Mouse (Mus musculus) lung, adult 2 months (tissue): ENCODE results near the gene Mon1a. TPM values are rescaled to one million over a fixed set of nuclear protein-coding genes. Genes with fewer than 3 reads are reported as not detected.
A peak's percentile ranks its signal among the peaks of the same experiment; 100 is the strongest.

Experiments
- DNase-seq: peaks from one replicate; pipeline ENCODE4 v3.0.0; 2022
- H3K4me1 ChIP-seq: fragments of 200-500 bp; 2 replicates; pipeline ENCODE4 v1.6.1; 2011; ENCODE audit warnings: low read length; ENCODE audit not compliant: control insufficient read depth, insufficient read depth
- H3K4me3 ChIP-seq: fragments of 200-500 bp; replicated peaks from 2 replicates; pipeline ENCODE3; 2011; ENCODE audit warnings: low read depth, mild to moderate bottlenecking, control low read depth, low read length; ENCODE audit errors: extremely low read depth
- CTCF ChIP-seq: fragments of 200-500 bp; IDR thresholded peaks from 2 replicates; pipeline ENCODE4 v1.5.1; 2011; ENCODE audit warnings: mild to moderate bottlenecking, low read length, control low read depth; ENCODE audit not compliant: insufficient read depth
- POLR2A ChIP-seq: fragments of 200-500 bp; IDR thresholded peaks from 2 replicates; pipeline ENCODE4 v1.6.1; 2011; ENCODE audit warnings: low read depth, mild to moderate bottlenecking, control low read depth, low read length, borderline replicate concordance; ENCODE audit errors: extremely low read depth
- WGBS: fragments of 180-500 bp; shearing (Covaris S2); methylation state at CpG from one replicate; pipeline ENCODE4 v1.1.7; 2018; 5-methylcytosine and 5-hydroxymethylcytosine counted together
- polyA plus RNA-seq: library from polyadenylated mRNA; depleted of rRNA; stranded (reverse); fragments of >200 nt; gene quantifications from 2 replicates; pipeline ENCODE4 v1.2.3, GENCODE M21; 2012

The Mon1a gene
- polyA plus RNA-seq, 1 experiment, result 29.4 TPM

- no peak for DNase-seq
- TF ChIP-seq POLR2A (no peak), CTCF (no peak)
- H3K4me1 ChIP-seq, result no peaks in the 10 kb centered on the region; the same call in 1 of the 2 replicates
- 52% methylated on average over 31 of the region's 31 CpGs for WGBS
- H3K4me3 ChIP-seq, result peak overlapping the region; percentile 55
These were observed 19.2 kb downstream of the Mon1a start for GRCm38 (mm10) chr9:107906967-107907800.

GRCm38 (mm10) chr9:107907801-107908120, 19.8 kb downstream of the Mon1a start:
- WGBS, result 66% methylated on average over 14 of the region's 14 CpGs
- H3K4me1 ChIP-seq, result no peaks in the 10 kb centered on the region; the same call in 1 of the 2 replicates
- DNase-seq, result peak; percentile 18
- peak overlapping the region; percentile 53 for H3K4me3 ChIP-seq
- TF ChIP-seq POLR2A, result no peak
- no peak for TF ChIP-seq CTCF

- DNase-seq, result peak; percentile 31
- no peak for TF ChIP-seq CTCF
- no peak for TF ChIP-seq POLR2A
- WGBS, result 32% methylated on average over 18 of the region's 18 CpGs
- H3K4me1 ChIP-seq, result no peaks in the 10 kb centered on the region; the same call in 1 of the 2 replicates
- H3K4me3 ChIP-seq, result peak overlapping the region; percentile 39
These were observed 20.6 kb downstream of the Mon1a start for GRCm38 (mm10) chr9:107908410-107909158.

DNA sequence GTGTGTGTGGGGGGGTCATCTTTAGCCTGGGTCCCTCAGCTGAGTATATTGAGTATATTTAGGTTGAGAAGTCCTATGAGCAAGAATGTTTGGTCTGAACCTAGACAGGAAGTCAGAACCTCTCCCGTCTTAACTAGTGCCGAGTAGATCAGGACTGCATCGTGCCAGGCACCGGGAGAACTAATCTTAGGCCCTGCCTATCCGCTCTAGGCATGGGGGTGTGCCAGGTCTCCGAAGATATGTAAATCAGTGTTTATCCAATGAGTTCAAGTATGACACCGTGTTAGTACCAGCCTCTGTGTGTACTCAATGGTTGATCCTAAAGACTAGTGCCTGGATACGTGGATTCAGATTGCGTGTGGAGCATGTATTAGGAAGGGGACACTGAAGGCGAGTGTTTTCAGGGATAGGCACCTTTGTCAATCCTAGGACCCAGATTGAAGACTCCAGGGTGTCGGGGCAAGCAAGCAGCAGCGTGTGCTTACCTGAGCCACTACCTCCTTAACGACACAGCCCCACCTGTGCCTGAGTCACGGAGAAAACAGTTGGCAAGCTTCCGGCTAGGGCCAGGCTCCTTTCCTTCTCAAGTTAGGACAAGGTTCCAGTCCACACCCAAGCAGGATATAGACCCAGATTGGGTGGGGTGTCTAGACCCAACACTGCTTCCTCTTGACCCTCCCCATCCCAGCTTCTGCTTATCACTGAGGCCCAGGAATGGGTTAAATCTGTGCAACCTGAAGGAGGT, 22.2 kb downstream of the Mon1a start:
- DNase-seq, result no peak
- WGBS, result 62% methylated on average over 15 of the region's 15 CpGs

GRCm38 (mm10) chr9:107914764-107915420, 26.9 kb downstream of the Mon1a start:
- DNase-seq, result no peak
- Histone ChIP-seq H3K4me1 (no peaks in the 10 kb centered on the region), H3K4me3 (no peak overlapping the region)
- no peak for TF ChIP-seq CTCF
- TF ChIP-seq POLR2A, result no peak
- WGBS, result 72% methylated on average over 16 of the region's 16 CpGs

More for the DNA sequence above, 22.2 kb downstream of the Mon1a start:
- TF ChIP-seq POLR2A, result no peak
- no peak for TF ChIP-seq CTCF
- Histone ChIP-seq H3K4me1 (no peaks in the 10 kb centered on the region; the same call in 1 of the 2 replicates), H3K4me3 (no peak overlapping the region)

DNA sequence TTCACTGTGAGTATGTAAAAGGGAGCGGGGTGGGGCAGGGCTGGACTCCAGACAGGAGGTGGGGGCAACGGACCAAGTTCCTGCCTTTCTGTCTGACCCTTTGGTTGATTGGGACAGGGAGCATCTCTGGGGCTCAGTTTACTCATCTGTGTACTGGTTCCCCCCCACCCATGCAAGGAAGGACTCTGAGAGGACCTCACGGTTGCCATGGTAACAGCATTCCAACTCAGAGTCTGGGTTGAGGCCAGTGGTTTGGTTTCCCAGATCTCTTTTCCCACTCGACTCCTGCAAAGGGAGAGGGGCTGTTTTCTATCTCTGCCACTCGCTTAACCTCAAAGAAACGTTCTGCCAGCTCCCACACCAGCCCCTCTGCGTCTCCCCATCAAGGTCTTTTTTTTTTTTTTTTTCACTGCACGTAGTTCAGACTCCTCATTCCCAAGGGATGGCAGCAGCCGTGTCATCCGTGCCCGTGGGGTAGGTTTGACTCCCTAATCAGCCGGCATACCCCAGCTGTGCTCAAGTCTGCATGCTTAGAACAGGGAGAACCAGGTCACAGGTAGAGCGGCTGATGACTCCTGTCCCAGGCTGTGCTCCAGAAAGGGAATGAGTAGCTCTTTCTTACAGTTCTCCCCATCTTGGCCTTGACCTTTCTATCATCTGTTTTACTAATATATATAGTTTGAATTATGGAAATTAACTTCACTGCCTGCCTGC, 30.1 kb downstream of the Mon1a start:
- H3K4me3 ChIP-seq, result no peak overlapping the region
- TF ChIP-seq CTCF (no peak), POLR2A (no peak)
- no peak for DNase-seq
- no peaks in the 10 kb centered on the region for H3K4me1 ChIP-seq
- 40% methylated on average over 13 of the region's 13 CpGs for WGBS

DNA sequence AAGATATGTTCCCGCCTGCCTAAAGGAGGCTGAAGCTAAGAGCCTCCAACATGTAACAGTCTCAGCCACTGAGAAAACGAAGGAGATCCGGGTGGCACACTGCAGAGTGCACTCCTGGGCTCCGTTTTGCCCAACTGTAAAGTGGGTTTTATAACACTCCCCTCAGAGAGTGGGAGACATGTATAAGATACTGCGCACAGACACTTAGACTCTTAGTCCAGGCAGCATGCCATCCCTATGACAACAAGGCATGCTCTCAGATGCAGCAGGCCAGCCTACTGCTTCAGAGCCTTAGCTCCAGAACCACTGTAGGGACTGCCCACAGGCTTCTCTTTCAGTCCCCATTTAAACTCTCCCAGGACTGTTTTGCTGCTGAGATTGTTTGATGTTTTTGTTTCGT, 30.9 kb downstream of the Mon1a start:
- Histone ChIP-seq H3K4me3 (no peak overlapping the region), H3K4me1 (no peaks in the 10 kb centered on the region)
- no peak for TF ChIP-seq CTCF
- TF ChIP-seq POLR2A, result no peak
- whole genome bisulfite sequencing, result 81% methylated on average over 6 of the region's 6 CpGs
- DNase-seq, result no peak

- TF ChIP-seq POLR2A (no peak), CTCF (no peak)
- H3K4me3 ChIP-seq, result no peak overlapping the region
- no peak for DNase-seq
- H3K4me1 ChIP-seq, result no peaks in the 10 kb centered on the region
- WGBS, result 79% methylated on average over 5 of the region's 5 CpGs
These were observed 31.5 kb downstream of the Mon1a start for GRCm38 (mm10) chr9:107919441-107919840.

DNA sequence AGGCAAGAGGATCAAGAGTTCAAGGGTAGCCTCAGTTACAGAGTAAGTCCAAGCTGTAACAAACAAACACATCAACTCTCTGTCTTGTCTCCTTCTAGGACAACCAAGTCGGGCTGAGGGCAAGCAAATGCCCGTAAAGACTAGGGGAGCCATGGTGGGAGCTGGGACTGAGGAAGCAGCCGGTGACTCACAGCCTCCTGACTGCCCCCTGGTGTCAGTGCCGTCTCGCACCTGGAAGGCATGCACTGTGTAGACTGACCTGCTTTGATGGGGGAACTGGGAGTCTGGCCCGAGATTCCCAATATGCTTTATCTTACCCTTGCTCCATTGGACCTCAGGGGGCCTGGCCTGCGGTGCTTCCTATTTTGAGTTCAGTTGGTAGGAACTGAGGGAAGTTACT, 35.1 kb downstream of the Mon1a start:
- TF ChIP-seq POLR2A (no peak), CTCF (peak; percentile 74)
- DNase-seq, result peak; percentile 23
- no peak overlapping the region for H3K4me3 ChIP-seq
- WGBS, result 36% methylated on average over 7 of the region's 7 CpGs
- H3K4me1 ChIP-seq, result no peaks in the 10 kb centered on the region
